Mouse (Mus musculus) layer of hippocampus, postnatal 25 days (tissue): ENCODE results near the gene Pcyt1a. TPM values are rescaled to one million over a fixed set of nuclear protein-coding genes. Genes with fewer than 3 reads are reported as not detected.
"Not testable (repeated sequence)": the region's sequence is repeated elsewhere in the genome, so short reads cannot be mapped to it uniquely, and the experiment has no call there.

Experiments used
- DNase-seq, 2 experiments: peaks; one replicate each; pipeline ENCODE4 v3.0.0; 2022; ENCODE audit warnings: mixed read lengths in 2 of 2, low spot score in 1 of 2; ENCODE audit errors: extremely low spot score in 1 of 2
- total RNA-seq, 2 experiments: library from RNA; stranded (reverse); gene quantifications; 2 replicates each; pipeline ENCODE4 v1.2.3; 2021

Gene Pcyt1a
- total RNA-seq, 2 experiments from 2014 or later = 36.8 to 38.2 TPM

DNA sequence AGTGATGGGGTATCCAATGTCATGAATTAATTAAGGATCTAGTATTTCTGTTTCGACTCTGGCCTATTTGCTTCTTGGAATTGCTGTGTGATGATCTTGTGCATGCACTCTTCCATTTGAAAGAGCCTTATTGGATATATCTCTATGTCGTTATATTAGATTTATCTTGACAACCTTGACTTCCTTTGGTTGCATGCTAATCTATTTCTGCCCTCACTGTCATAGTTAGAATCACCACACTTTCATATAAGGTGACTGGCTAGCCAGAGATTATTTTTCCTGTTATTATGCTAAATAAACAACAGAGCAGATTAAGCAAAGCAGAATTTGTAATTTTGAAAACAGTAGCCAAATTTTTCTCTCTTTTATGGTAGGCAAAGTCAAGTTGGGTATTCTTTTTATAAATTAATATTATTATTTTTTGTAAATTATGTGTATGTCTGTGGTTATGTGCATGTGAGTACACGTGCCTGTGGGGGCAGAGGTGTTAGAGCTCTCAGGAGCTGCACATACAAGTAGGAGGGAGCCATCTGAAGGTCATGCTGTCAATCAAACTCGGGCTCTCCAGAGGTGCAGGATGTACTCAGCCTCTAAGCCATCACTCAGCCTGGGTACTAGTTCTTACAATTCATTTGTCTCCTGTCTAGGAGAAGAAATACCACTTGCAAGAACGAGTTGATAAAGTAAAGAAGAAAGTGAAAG, 38.8 kb downstream of the Pcyt1a start:
- no peak for DNase-seq

GRCm38 (mm10) chr16:32472276-32473015, 41.7 kb downstream of the Pcyt1a start:
- no peak for DNase-seq

DNA sequence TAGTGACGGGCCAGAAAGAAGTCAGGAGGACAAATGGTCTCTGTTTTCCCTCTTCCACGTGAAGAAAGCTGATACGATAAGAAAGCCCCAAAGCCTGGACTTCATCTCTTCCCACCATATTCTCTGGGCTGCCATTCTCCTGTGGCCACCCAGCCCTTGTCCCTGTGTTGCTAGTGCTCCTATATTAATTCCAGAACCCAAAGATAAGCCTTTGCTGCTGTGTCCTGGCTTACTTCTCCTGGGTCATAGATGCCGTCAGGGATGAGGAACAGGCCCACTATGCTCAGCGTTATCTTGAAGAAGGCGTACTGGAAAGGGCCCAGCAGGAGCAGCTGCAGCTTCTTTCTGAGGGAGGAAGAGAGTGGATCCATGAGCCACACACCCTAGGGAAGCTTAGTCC, 46.6 kb downstream of the Pcyt1a start:
- DNase-seq = no peak

DNA sequence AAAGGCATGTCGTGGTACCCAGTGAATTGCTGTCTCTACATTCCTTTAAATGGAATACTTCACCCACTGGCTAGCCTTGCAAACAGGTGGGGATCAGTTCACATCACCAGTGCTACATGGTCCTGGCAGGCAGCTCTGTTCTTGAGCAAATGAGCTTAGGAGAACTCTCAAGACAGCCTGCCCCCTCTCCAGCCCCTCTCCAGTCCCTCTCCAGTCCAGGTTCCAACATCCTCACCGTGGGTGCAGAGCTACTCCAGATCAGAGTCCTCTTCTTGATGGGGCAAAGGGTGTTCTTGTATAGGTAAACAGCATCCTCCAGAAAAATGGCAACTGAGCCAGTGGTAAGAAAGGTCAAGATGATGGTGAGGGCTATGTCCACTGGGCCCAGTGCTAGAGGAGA, 48.7 kb downstream of the Pcyt1a start:
- DNase-seq = no peak

GRCm38 (mm10) chr16:32484431-32484871, 53.7 kb downstream of the Pcyt1a start:
- DNase-seq = no peak

DNA sequence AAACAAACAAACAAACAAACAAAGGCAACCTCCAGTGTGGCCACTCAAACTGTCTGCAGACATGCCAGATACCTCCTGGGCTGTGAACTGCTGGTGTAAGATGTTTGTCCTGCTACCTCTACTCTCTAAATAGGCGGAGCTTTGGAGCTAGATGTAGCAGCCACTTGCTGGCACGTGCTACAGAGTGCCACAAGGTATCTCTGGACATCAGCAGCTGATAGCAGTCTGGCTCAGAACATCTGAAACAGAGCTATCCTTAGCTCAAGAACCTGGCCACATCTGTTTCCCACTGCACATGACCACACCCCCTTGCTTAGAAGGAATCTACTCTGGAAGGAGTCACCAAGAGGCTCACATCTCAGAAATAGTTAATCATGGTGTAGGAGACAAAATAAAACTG, 54.5 kb downstream of the Pcyt1a start:
- no peak for DNase-seq

GRCm38 (mm10) chr16:32486046-32486445, 55.3 kb downstream of the Pcyt1a start:
- no peak for DNase-seq

- DNase-seq = no peak
Measured at GRCm38 (mm10) chr16:32487234-32488111, 56.8 kb downstream of the Pcyt1a start, which contains the start of gene Slc51a. TSS of gene Slc51a (minus strand) at chr16:32487879.

- no peak for DNase-seq
Measured at GRCm38 (mm10) chr16:32488939-32489338, 58.2 kb downstream of the Pcyt1a start.

DNA sequence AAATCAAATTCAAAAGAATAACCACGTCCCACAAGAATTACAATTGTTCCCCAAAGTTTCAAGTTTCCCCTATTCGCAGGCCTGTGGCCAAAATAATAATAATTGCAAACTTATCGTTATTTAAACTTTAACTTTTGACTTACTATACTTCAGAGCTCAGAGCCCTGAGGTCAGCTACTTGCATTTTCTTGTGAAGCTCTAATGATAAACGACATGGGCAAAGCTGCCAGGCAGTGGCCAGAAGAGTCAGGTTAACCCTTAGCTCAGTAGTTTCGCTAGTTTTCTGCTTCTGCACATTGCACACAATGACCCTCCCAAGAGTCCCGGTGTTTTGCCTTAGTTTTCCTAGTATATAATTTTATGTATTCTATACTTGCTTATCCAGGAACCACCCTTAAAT, 63.6 kb downstream of the Pcyt1a start:
- DNase-seq = not testable (repeated sequence)

DNA sequence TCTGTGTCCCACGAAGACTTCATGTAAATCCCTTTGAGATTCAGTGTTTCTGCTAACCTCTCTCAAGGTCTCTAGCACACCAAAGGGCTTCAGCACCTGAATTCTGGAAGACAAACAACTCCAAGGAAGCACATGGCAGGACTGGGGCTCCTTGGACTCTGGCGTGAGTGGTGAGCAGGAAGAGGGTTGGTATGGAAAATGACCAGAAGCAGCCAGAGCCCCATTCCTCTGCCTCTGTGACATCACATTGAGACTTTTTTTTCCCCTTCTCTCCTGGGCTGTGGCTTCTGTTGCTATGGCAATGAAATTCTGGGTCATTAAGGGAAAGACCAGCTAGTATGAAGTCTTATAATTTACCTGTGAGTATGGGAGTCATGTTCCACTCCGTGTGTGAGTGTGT, 65.2 kb downstream of the Pcyt1a start, which contains the start of gene Zdhhc19:
Gene Zdhhc19, plus strand, starts transcription at position 301 of the 400 bp plus-strand sequence.
- DNase-seq = no peak

DNA sequence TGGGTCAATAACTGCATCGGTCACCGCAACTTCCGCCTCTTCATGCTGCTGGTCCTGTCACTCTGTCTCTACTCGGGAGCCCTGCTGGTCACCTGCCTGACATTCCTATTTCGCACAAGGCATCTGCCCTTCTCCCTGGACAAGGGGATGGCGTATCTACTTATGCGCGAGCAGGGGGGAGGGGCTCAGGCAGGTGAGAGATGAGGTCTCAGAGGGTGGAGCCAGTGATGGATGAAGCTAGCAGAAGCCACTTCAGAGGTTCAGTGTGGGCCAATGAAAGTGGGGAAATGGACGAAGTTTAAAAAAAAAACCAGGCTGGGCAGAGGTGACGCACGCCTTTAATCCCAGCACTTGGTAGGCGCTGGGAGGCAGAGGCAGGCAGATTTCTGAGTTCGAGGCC, 68.3 kb downstream of the Pcyt1a start:
- no peak for DNase-seq

DNA sequence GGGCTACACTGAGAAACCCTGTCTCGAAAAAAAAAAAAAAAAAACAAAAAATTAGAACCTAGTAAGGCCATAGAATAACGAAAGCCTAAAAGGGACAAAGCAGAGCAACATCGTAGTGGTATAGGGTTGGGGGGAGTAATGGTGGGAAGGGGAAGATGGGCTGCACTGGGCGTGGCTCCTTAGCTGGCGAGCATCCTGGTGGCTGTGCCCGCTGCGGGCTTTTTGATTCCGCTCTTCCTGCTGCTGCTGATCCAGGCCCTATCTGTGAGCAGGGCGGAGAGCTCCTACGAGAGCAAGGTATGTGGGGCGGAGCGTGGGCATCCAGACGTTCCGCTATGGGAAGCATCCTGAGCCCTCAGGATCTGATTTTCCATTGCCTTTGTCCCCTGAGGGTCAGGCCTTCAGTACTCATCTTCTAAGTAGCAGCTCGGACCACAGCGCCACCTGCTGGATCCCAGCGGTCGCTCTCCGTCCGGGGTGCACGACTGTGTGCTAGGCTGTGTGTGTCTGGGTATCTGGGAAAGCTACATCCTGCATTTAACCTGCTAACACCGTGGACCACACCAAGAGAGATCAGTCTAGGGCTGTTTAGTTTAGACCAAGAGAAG, 68.8 kb downstream of the Pcyt1a start:
- peak; percentile 89 to 94 for DNase-seq

DNA sequence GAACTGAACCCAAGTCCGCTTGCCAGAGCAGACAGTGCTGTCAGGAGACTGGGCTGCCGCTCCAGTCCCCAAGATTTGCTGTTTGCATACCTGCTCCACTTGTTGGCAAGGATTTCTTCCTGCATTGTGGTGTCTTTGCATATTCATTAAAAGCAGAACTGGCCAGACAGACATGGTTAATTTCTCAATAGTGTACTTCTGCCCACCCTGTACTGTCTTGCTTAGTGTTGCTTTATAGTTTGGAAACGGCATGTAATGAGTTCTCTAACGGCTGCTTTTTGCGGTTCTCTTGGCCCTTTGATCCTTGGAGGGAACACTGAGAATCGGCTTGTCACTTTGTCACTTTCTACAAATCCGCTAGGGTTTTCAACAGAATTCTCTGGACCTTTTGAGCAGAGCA, 70.7 kb downstream of the Pcyt1a start:
- DNase-seq = no peak

DNA sequence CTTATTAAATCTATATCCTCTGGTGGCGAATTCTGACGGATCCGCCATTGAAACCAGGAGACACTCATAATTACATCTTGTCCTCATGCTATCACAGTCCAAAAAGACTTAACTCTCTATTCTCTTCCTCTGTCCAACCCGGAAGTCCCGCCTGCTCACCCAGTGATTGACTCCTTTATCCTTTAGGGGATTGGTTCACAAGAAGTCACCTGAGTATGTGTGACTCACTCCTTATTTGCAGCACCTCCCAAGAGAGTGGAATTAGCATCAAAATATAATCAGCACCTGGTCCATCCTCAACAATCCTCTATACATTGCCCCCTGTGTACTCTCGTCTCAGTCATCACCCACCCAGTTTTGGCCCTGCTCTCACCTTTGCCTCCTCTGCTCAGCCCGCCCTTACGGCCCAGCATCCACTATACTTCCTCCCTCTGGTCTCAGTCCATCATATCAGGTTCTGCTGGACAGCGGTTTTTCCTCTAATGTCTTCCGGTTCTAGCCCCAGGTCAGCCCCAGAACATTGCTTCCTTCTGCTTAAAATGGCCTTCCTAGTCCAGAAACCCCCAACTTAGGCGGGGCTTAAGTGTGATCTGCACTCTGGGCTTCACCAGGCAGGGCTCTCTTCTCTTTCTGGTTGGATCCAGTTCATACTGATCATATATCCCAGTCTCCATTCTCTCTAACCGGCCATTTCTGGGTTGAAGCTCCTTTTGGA, 72.1 kb downstream of the Pcyt1a start:
- DNase-seq = no peak

DNA sequence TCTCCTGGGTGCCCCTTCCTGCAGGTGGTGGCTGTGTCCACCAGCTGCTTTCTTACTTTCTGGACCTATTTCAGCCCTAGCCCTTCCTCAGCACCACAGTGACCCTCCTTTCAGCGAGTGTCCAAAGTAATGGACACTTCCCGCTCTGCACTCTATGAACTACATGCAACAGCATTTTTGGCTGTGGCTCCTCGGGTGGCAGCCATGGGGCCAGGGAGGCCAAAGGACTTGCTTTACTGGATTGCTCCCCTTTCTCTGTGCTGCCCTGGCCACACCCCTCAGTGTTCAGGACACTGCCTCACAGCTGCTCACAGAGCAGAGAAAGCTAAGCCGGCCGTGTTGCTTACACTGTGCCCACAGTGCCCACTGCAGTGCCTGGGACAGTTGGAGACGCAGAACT, 72.9 kb downstream of the Pcyt1a start:
- DNase-seq = no peak

DNA sequence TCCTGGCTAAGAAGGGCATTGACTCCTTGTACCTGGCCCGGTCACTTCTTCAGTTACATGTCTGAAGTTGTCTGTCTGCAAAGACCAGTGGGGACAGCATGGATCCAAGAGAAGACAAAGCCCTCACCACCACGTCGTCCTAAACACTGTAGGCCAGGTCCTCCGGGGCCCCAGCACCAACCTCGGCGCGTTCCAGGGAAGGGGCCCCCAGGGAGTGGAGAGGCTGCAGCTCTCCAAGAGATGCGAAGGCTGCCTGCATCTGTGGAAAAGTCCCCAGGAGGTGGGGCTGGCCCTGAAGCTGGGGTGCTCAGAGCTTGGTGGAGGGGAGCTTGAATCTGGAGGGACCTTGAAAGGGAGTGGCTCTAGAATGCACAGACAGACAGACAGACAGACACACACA, 75.6 kb downstream of the Pcyt1a start:
- DNase-seq = no peak

- no peak for DNase-seq
Measured at GRCm38 (mm10) chr16:32506868-32507267, 76.1 kb downstream of the Pcyt1a start.

DNA sequence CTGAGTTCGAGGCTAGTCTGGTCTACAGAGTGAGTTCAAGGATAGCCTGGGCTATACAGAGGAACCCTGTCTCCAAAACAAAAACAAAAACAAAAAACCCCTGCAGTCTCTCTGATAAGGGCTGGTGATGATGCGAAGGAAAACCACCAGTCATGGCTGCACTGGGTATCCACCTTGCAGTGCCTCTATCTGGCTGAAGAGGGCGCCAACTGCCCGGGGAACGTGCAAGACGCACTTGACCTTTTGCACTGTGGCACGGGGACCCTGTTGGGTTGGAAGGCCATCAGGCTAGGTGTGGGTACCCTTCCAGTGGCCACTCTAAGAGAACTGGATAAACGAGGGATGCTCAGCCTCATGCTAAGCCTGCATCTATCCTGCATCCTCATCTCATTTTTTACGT, 76.7 kb downstream of the Pcyt1a start:
- peak; percentile 46 to 74 for DNase-seq

DNA sequence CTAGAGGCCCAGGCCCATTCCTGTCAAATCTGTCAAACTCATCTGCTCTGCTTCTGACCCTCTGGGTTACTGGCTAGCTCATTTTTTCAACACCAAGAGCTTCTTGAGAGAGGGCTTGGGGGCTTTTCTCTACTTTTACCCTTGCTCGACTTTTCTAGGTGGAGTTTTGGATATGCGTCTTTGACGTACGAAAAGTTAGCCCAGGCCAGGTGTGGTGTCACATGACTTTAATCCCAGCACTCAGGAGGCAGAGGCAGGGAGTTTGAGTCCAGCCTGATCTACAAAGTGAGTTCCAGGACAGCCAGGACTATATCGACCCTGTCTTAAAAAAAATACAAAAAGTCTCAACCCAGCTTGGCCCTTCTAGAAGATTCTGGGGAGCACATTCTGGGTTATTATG, 77.3 kb downstream of the Pcyt1a start:
- DNase-seq = no peak
